Mouse (Mus musculus) bone marrow macrophage, adult 2 months (primary cell): ENCODE measurements around the gene Mzt1. TPM values are rescaled to one million over a fixed set of nuclear protein-coding genes. Genes with fewer than 3 reads are reported as not detected.

Source experiments
- H3K27ac ChIP-seq: 2 replicates; pipeline ENCODE4 v1.5.1; 2012; ENCODE audit warnings: low read depth, low read length; ENCODE audit not compliant: insufficient read depth
- H3K4me1 ChIP-seq: 2 replicates; pipeline ENCODE4 v1.6.1; 2012; ENCODE audit warnings: low read length; ENCODE audit not compliant: control insufficient read depth, insufficient read depth
- H3K4me3 ChIP-seq: 2 replicates; pipeline ENCODE4 v1.5.1; 2012; ENCODE audit warnings: mild to moderate bottlenecking, low read length, moderate library complexity; ENCODE audit not compliant: insufficient read depth
- CTCF ChIP-seq: IDR thresholded peaks from 2 replicates; pipeline ENCODE4 v1.5.1; 2012; ENCODE audit warnings: low read depth, mild to moderate bottlenecking, low read length, moderate library complexity
- POLR2A ChIP-seq: IDR thresholded peaks from 2 replicates; pipeline ENCODE4 v1.6.1; 2012; ENCODE audit warnings: mild to moderate bottlenecking, low read depth, low read length, borderline replicate concordance
- polyA plus RNA-seq: library from polyadenylated mRNA; stranded (reverse); fragments of >200 nt; gene quantifications from 2 replicates; pipeline ENCODE4 v1.2.4, GENCODE M21; 2012; ENCODE audit not compliant: missing spikeins, insufficient read depth, insufficient read length

Mzt1 gene
- polyA plus RNA-seq, 1 experiment, result 43.1 TPM

GRCm38 (mm10) chr14:99019136-99019808 lies 26.7 kb downstream of the Mzt1 start:
- H3K4me3 ChIP-seq, result no peak overlapping the region
- H3K4me1 ChIP-seq, result no peaks in the 10 kb centered on the region
- no peak overlapping the region for H3K27ac ChIP-seq
- TF ChIP-seq POLR2A, result no peak
- TF ChIP-seq CTCF, result no peak

- Histone ChIP-seq H3K27ac (no peak overlapping the region), H3K4me3 (no peak overlapping the region), H3K4me1 (no peaks in the 10 kb centered on the region)
- TF ChIP-seq POLR2A (no peak), CTCF (no peak)
Measured at GRCm38 (mm10) chr14:99018691-99019090, 27.2 kb downstream of the Mzt1 start.

GRCm38 (mm10) chr14:99010920-99011313 lies 35.0 kb downstream of the Mzt1 start:
- H3K4me1 ChIP-seq, result 0 out of 2 replicates have a peak, but pooled peaks cover 4% of the 10 kb centered on the region
- no peak overlapping the region for H3K4me3 ChIP-seq
- no peak overlapping the region for H3K27ac ChIP-seq
- no peak for TF ChIP-seq CTCF
- TF ChIP-seq POLR2A, result no peak

- Histone ChIP-seq H3K27ac (no peak overlapping the region), H3K4me1 (0 out of 2 replicates have a peak, but pooled peaks cover 4% of the 10 kb centered on the region), H3K4me3 (no peak overlapping the region)
- TF ChIP-seq POLR2A, result no peak
- TF ChIP-seq CTCF, result no peak
Measured at GRCm38 (mm10) chr14:99010224-99010919, 35.6 kb downstream of the Mzt1 start.

GRCm38 (mm10) chr14:98994218-98994617 lies 51.7 kb downstream of the Mzt1 start, which contains the start of gene Rpl36a-ps1:
Rpl36a-ps1 (minus strand) TSS chr14:98994318.
- TF ChIP-seq POLR2A (no peak), CTCF (no peak)
- no peaks in the 10 kb centered on the region for H3K4me1 ChIP-seq
- no peak within 1 kb of the TSS for H3K27ac ChIP-seq
- no peak within 1 kb of the TSS for H3K4me3 ChIP-seq

- no peak for TF ChIP-seq CTCF
- TF ChIP-seq POLR2A, result no peak
- Histone ChIP-seq H3K27ac (no peak overlapping the region), H3K4me3 (no peak overlapping the region), H3K4me1 (no peaks in the 10 kb centered on the region)
Measured at GRCm38 (mm10) chr14:98992482-98992881, 53.5 kb downstream of the Mzt1 start.

- H3K4me1 ChIP-seq, result no peaks in the 10 kb centered on the region
- TF ChIP-seq POLR2A (no peak), CTCF (no peak)
- no peak overlapping the region for H3K4me3 ChIP-seq
- no peak overlapping the region for H3K27ac ChIP-seq
Measured at GRCm38 (mm10) chr14:98990636-98991035, 55.3 kb downstream of the Mzt1 start.

- Histone ChIP-seq H3K27ac (no peak overlapping the region), H3K4me1 (no peaks in the 10 kb centered on the region), H3K4me3 (no peak overlapping the region)
- no peak for TF ChIP-seq POLR2A
- no peak for TF ChIP-seq CTCF
Measured at GRCm38 (mm10) chr14:98989818-98990217, 56.1 kb downstream of the Mzt1 start.

Other genes starting within 250 kb of the Mzt1 start
- gene Rpl36a-ps1, start 51.8 kb downstream of the Mzt1 start, polyA plus RNA-seq, result 12.7 and 14.2 TPM in 2 replicates
- gene Bora, start 88 bp upstream of the Mzt1 start, polyA plus RNA-seq, result 13.7 and 13.8 TPM in 2 replicates
- 11.7 and 13.0 TPM in 2 replicates for gene Pibf1, start 53.3 kb upstream of the Mzt1 start, polyA plus RNA-seq
- gene Dis3, start 53.6 kb upstream of the Mzt1 start, polyA plus RNA-seq, result 13.7 and 16.0 TPM in 2 replicates